Mouse (Mus musculus): ENCODE data around the gene Gm20532. TPM values are rescaled to one million over a fixed set of nuclear protein-coding genes. Genes with fewer than 3 reads are reported as not detected.

The Gm20532 gene
- polyA plus RNA-seq, 1 experiment from 2014 or later, result not detected

GRCm38 (mm10) chr2:26596898-26597297, 10.5 kb downstream of the Gm20532 start:
- Histone ChIP-seq H3K9me3 (ENCODE audit: control insufficient read depth, low read length) (no peaks in the 10 kb centered on the region), H3K27me3 (ENCODE audit: control insufficient read depth, insufficient read depth, low read depth, low read length) (no peaks in the 10 kb centered on the region), H3K27ac (ENCODE audit: low read length) (no peak overlapping the region), H3K4me3 (ENCODE audit: low read length) (no peak overlapping the region), H3K4me2 (ENCODE audit: low read depth, low read length) (no peak overlapping the region), H3K36me3 (ENCODE audit: control insufficient read depth, insufficient read depth, low read length) (peaks cover 13% of the 10 kb centered on the region), H3K4me1 (replicated peaks; ENCODE audit: control insufficient read depth, insufficient read depth, low read length) (no peaks in the 10 kb centered on the region), H3K9ac (ENCODE audit: low read length) (no peak overlapping the region)
- 88% methylated on average over 3 of the region's 3 CpGs for WGBS
- no peak for ATAC-seq (ENCODE audit: low read depth)

- H3K9ac ChIP-seq (ENCODE audit: low read length), result no peak overlapping the region
- H3K4me1 ChIP-seq (replicated peaks; ENCODE audit: control insufficient read depth, insufficient read depth, low read length), result peaks cover 5% of the 10 kb centered on the region
- no peaks in the 10 kb centered on the region for H3K9me3 ChIP-seq (ENCODE audit: control insufficient read depth, low read length)
- ATAC-seq (ENCODE audit: low read depth), result no peak
- H3K36me3 ChIP-seq (ENCODE audit: control insufficient read depth, insufficient read depth, low read length), result peaks cover 9% of the 10 kb centered on the region
- no peaks in the 10 kb centered on the region for H3K27me3 ChIP-seq (ENCODE audit: control insufficient read depth, insufficient read depth, low read depth, low read length)
- H3K4me2 ChIP-seq (ENCODE audit: low read depth, low read length), result no peak overlapping the region
- no peak overlapping the region for H3K4me3 ChIP-seq (ENCODE audit: low read length)
- 81% methylated on average over 2 of the region's 2 CpGs for WGBS
- no peak overlapping the region for H3K27ac ChIP-seq (ENCODE audit: low read length)
Observed at GRCm38 (mm10) chr2:26597810-26598209, 11.4 kb downstream of the Gm20532 start.

GRCm38 (mm10) chr2:26598462-26598861, 12.0 kb downstream of the Gm20532 start:
- no peak overlapping the region for H3K9ac ChIP-seq (ENCODE audit: low read length)
- 68% methylated on average over 3 of the region's 3 CpGs for WGBS
- no peak overlapping the region for H3K4me3 ChIP-seq (ENCODE audit: low read length)
- peaks cover 11% of the 10 kb centered on the region for H3K4me1 ChIP-seq (replicated peaks; ENCODE audit: control insufficient read depth, insufficient read depth, low read length)
- no peak overlapping the region for H3K27ac ChIP-seq (ENCODE audit: low read length)
- no peaks in the 10 kb centered on the region for H3K27me3 ChIP-seq (ENCODE audit: control insufficient read depth, insufficient read depth, low read depth, low read length)
- peaks cover 9% of the 10 kb centered on the region for H3K36me3 ChIP-seq (ENCODE audit: control insufficient read depth, insufficient read depth, low read length)
- no peak for ATAC-seq (ENCODE audit: low read depth)
- no peaks in the 10 kb centered on the region for H3K9me3 ChIP-seq (ENCODE audit: control insufficient read depth, low read length)
- no peak overlapping the region for H3K4me2 ChIP-seq (ENCODE audit: low read depth, low read length)

- Histone ChIP-seq H3K4me1 (replicated peaks; ENCODE audit: control insufficient read depth, insufficient read depth, low read length) (peaks cover 14% of the 10 kb centered on the region), H3K4me3 (ENCODE audit: low read length) (no peak overlapping the region), H3K27ac (ENCODE audit: low read length) (no peak overlapping the region), H3K9ac (ENCODE audit: low read length) (no peak overlapping the region), H3K36me3 (ENCODE audit: control insufficient read depth, insufficient read depth, low read length) (peaks cover 4% of the 10 kb centered on the region), H3K4me2 (ENCODE audit: low read depth, low read length) (no peak overlapping the region), H3K9me3 (ENCODE audit: control insufficient read depth, low read length) (no peaks in the 10 kb centered on the region), H3K27me3 (ENCODE audit: control insufficient read depth, insufficient read depth, low read depth, low read length) (no peaks in the 10 kb centered on the region)
- WGBS, result 85% methylated on average over 4 of the region's 4 CpGs
- no peak for ATAC-seq (ENCODE audit: low read depth)
Observed at GRCm38 (mm10) chr2:26599965-26600364, 13.5 kb downstream of the Gm20532 start.

- Histone ChIP-seq H3K27ac (ENCODE audit: low read length) (no peak overlapping the region), H3K9me3 (ENCODE audit: control insufficient read depth, low read length) (no peaks in the 10 kb centered on the region), H3K4me3 (ENCODE audit: low read length) (no peak overlapping the region), H3K27me3 (ENCODE audit: control insufficient read depth, insufficient read depth, low read depth, low read length) (no peaks in the 10 kb centered on the region), H3K9ac (ENCODE audit: low read length) (no peak overlapping the region), H3K4me2 (ENCODE audit: low read depth, low read length) (no peak overlapping the region), H3K4me1 (replicated peaks; ENCODE audit: control insufficient read depth, insufficient read depth, low read length) (peaks cover 14% of the 10 kb centered on the region), H3K36me3 (ENCODE audit: control insufficient read depth, insufficient read depth, low read length) (peaks cover 4% of the 10 kb centered on the region)
- ATAC-seq (ENCODE audit: low read depth), result no peak
- whole genome bisulfite sequencing, result 87% methylated on average over 2 of the region's 2 CpGs
Observed at GRCm38 (mm10) chr2:26600664-26601063, 14.2 kb downstream of the Gm20532 start.

- Histone ChIP-seq H3K27me3 (ENCODE audit: control insufficient read depth, insufficient read depth, low read depth, low read length) (no peaks in the 10 kb centered on the region), H3K36me3 (ENCODE audit: control insufficient read depth, insufficient read depth, low read length) (no peaks in the 10 kb centered on the region), H3K27ac (ENCODE audit: low read length) (no peak overlapping the region), H3K9ac (ENCODE audit: low read length) (no peak overlapping the region), H3K4me1 (replicated peaks; ENCODE audit: control insufficient read depth, insufficient read depth, low read length) (peaks cover 20% of the 10 kb centered on the region), H3K9me3 (ENCODE audit: control insufficient read depth, low read length) (no peaks in the 10 kb centered on the region), H3K4me2 (ENCODE audit: low read depth, low read length) (no peak overlapping the region), H3K4me3 (ENCODE audit: low read length) (no peak overlapping the region)
- 78% methylated on average over 1 of the region's 1 CpGs for WGBS
- no peak for ATAC-seq (ENCODE audit: low read depth)
Observed at GRCm38 (mm10) chr2:26601595-26601994, 15.2 kb downstream of the Gm20532 start.

GRCm38 (mm10) chr2:26602631-26603030, 16.2 kb downstream of the Gm20532 start:
- no peak overlapping the region for H3K27ac ChIP-seq (ENCODE audit: low read length)
- ATAC-seq (ENCODE audit: low read depth), result no peak
- H3K4me3 ChIP-seq (ENCODE audit: low read length), result peak overlapping the region; percentile 78
- no peaks in the 10 kb centered on the region for H3K9me3 ChIP-seq (ENCODE audit: control insufficient read depth, low read length)
- no peaks in the 10 kb centered on the region for H3K36me3 ChIP-seq (ENCODE audit: control insufficient read depth, insufficient read depth, low read length)
- no peaks in the 10 kb centered on the region for H3K27me3 ChIP-seq (ENCODE audit: control insufficient read depth, insufficient read depth, low read depth, low read length)
- 84% methylated on average over 5 of the region's 5 CpGs for WGBS
- H3K4me1 ChIP-seq (replicated peaks; ENCODE audit: control insufficient read depth, insufficient read depth, low read length), result peaks cover 31% of the 10 kb centered on the region
- H3K4me2 ChIP-seq (ENCODE audit: low read depth, low read length), result peak overlapping the region; percentile 80
- peak overlapping the region; percentile 87 for H3K9ac ChIP-seq (ENCODE audit: low read length)

GRCm38 (mm10) chr2:26603159-26603558, 16.7 kb downstream of the Gm20532 start:
- H3K27ac ChIP-seq (ENCODE audit: low read length), result peak overlapping the region; percentile 92
- WGBS, result 6% methylated on average over 6 of the region's 6 CpGs
- peaks cover 32% of the 10 kb centered on the region for H3K4me1 ChIP-seq (replicated peaks; ENCODE audit: control insufficient read depth, insufficient read depth, low read length)
- H3K36me3 ChIP-seq (ENCODE audit: control insufficient read depth, insufficient read depth, low read length), result no peaks in the 10 kb centered on the region
- H3K4me3 ChIP-seq (ENCODE audit: low read length), result peak overlapping the region; percentile 78
- H3K9ac ChIP-seq (ENCODE audit: low read length), result peak overlapping the region; percentile 87
- no peak for ATAC-seq (ENCODE audit: low read depth)
- H3K4me2 ChIP-seq (ENCODE audit: low read depth, low read length), result peak overlapping the region; percentile 80
- no peaks in the 10 kb centered on the region for H3K9me3 ChIP-seq (ENCODE audit: control insufficient read depth, low read length)
- H3K27me3 ChIP-seq (ENCODE audit: control insufficient read depth, insufficient read depth, low read depth, low read length), result no peaks in the 10 kb centered on the region

GRCm38 (mm10) chr2:26603720-26604671, 17.6 kb downstream of the Gm20532 start, which contains the start of gene Agpat2:
TSS of gene Agpat2 (minus strand) at chr2:26604417.
- H3K36me3 ChIP-seq (ENCODE audit: control insufficient read depth, insufficient read depth, low read length), result no peaks in the 10 kb centered on the region
- H3K4me2 ChIP-seq (ENCODE audit: low read depth, low read length), result peak within 1 kb of the TSS; percentile 80
- no peaks in the 10 kb centered on the region for H3K9me3 ChIP-seq (ENCODE audit: control insufficient read depth, low read length)
- ATAC-seq (ENCODE audit: low read depth), result peak; percentile 91
- WGBS, result under 1% methylated on average over 84 of the region's 103 CpGs
- H3K4me3 ChIP-seq (ENCODE audit: low read length), result peak within 1 kb of the TSS; percentile 78
- H3K27me3 ChIP-seq (ENCODE audit: control insufficient read depth, insufficient read depth, low read depth, low read length), result no peaks in the 10 kb centered on the region
- H3K9ac ChIP-seq (ENCODE audit: low read length), result peak within 1 kb of the TSS; percentile 87
- H3K27ac ChIP-seq (ENCODE audit: low read length), result peak within 1 kb of the TSS; percentile 92
- H3K4me1 ChIP-seq (replicated peaks; ENCODE audit: control insufficient read depth, insufficient read depth, low read length), result peaks cover 32% of the 10 kb centered on the region
